Mouse (Mus musculus) erythroblast, adult 5-6 weeks (primary cell): ENCODE measurements around the gene 6430548M08Rik. TPM values are rescaled to one million over a fixed set of nuclear protein-coding genes. Genes with fewer than 3 reads are reported as not detected.

Experiments
- ATAC-seq: replicated peaks from 2 replicates; pipeline ENCODE4 v1.8.0; 2016; ENCODE audit warnings: moderate number of reproducible peaks, mild to moderate bottlenecking, moderate TSS enrichment, inconsistent platforms; ENCODE audit not compliant: poor library complexity, low FRiP score, severe bottlenecking
- total RNA-seq, 2 experiments: library from RNA; stranded (forward) in 1 of 2; stranded (reverse) in 1 of 2; fragments of 150-400 nt in 1 of 2; fragments of 200-764, 138-1000 nt in 1 of 2; gene quantifications; 2 replicates each; pipeline versions ENCODE4 v1.2.3 to v1.2.4; 2015 to 2017; ENCODE audit warnings: low replicate concordance in 2 of 2

The 6430548M08Rik gene
- total RNA-seq (2015; ENCODE audit: low replicate concordance), result 10.0 and 11.0 TPM in 2 replicates
- total RNA-seq (2017; ENCODE audit: low replicate concordance), result 16.4 and 23.5 TPM in 2 replicates

GRCm38 (mm10) chr8:120113758-120114255, at the start of gene 6430548M08Rik:
TSS of gene 6430548M08Rik (plus strand) at chr8:120114152.
- peak; percentile 95 for ATAC-seq

- ATAC-seq, result no peak
Observed at GRCm38 (mm10) chr8:120065611-120066010, 48.3 kb upstream of the 6430548M08Rik start.

GRCm38 (mm10) chr8:120066226-120066625, 47.7 kb upstream of the 6430548M08Rik start:
- ATAC-seq, result no peak

GRCm38 (mm10) chr8:120067936-120068668, 45.9 kb upstream of the 6430548M08Rik start:
- ATAC-seq, result no peak

GRCm38 (mm10) chr8:120071684-120072083, 42.3 kb upstream of the 6430548M08Rik start:
- peak; percentile 82 for ATAC-seq

- ATAC-seq, result no peak
Observed at GRCm38 (mm10) chr8:120072259-120072658, 41.7 kb upstream of the 6430548M08Rik start.

GRCm38 (mm10) chr8:120072827-120073226, 41.1 kb upstream of the 6430548M08Rik start:
- no peak for ATAC-seq

GRCm38 (mm10) chr8:120074516-120074915, 39.4 kb upstream of the 6430548M08Rik start:
- ATAC-seq, result no peak

GRCm38 (mm10) chr8:120075347-120075746, 38.6 kb upstream of the 6430548M08Rik start:
- no peak for ATAC-seq

- ATAC-seq, result 0 out of 2 replicates have a peak, but pooled peaks have one; percentile 61
Observed at GRCm38 (mm10) chr8:120078080-120078479, 35.9 kb upstream of the 6430548M08Rik start.

- ATAC-seq, result no peak
Observed at GRCm38 (mm10) chr8:120079361-120079760, 34.6 kb upstream of the 6430548M08Rik start.

GRCm38 (mm10) chr8:120083261-120083660, 30.7 kb upstream of the 6430548M08Rik start:
- no peak for ATAC-seq

GRCm38 (mm10) chr8:120084783-120085182, 29.2 kb upstream of the 6430548M08Rik start:
- no peak for ATAC-seq

- no peak for ATAC-seq
Observed at GRCm38 (mm10) chr8:120089511-120089910, 24.4 kb upstream of the 6430548M08Rik start.

GRCm38 (mm10) chr8:120091032-120091431, 22.9 kb upstream of the 6430548M08Rik start:
- ATAC-seq, result no peak

GRCm38 (mm10) chr8:120093103-120093502, 20.8 kb upstream of the 6430548M08Rik start:
- no peak for ATAC-seq

GRCm38 (mm10) chr8:120094801-120095200, 19.2 kb upstream of the 6430548M08Rik start:
- no peak for ATAC-seq

GRCm38 (mm10) chr8:120096486-120096885, 17.5 kb upstream of the 6430548M08Rik start:
- no peak for ATAC-seq

GRCm38 (mm10) chr8:120100388-120101067, 13.4 kb upstream of the 6430548M08Rik start:
- ATAC-seq, result 0 out of 2 replicates have a peak, but pooled peaks have one; percentile 12

GRCm38 (mm10) chr8:120101068-120101972, 12.6 kb upstream of the 6430548M08Rik start, which contains the start of gene Zdhhc7:
TSS of gene Zdhhc7 (minus strand) at chr8:120101482.
- peak; percentile 63 for ATAC-seq
